Mouse (Mus musculus): ENCODE results near the gene Polr3h. TPM values are rescaled to one million over a fixed set of nuclear protein-coding genes. Genes with fewer than 3 reads are reported as not detected.
A peak's percentile ranks its signal among the peaks of the same experiment; 100 is the strongest.

Gene Polr3h
- polyA plus RNA-seq, 1 experiment = 247 TPM

DNA sequence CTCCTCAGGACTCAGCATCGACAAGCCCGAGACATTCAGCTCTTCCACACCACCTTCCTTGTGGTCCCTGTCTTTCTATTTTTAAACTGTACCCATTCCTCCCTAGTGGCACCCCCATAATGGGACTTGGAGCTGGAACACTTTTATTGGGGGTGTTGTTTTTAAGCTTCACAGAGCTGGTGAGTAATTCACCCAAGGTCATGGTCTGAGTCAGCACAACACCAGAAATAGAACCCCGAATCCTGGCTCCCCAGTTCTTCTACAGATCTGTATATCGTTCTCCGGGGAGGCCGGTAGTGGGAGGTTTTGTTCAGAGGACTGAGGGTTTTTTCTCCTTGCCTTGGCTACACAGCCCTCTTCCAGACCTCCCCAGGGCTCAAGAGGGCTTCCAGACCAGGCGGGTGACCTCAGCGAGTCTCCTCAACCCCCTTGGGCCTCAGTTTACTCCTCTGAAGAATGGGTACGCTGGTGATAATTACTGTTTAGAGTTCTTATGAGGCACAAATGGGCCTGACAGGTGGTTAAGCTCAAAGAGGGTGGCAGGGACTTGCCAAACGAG is 13.2 kb upstream of the Polr3h start:
- no peak for TF ChIP-seq POLR2AphosphoS2 (IDR thresholded peaks at IDR 0.05; ENCODE audit: insufficient read length, low read depth)
- TF ChIP-seq MYOD1 (IDR thresholded peaks at IDR 0.05; ENCODE audit: control insufficient read depth in 1 of 3, insufficient read length in 2 of 3, low read depth in 2 of 3) = peak in 1 of 3 experiments; percentile 59
- no peak for TF ChIP-seq REST (IDR thresholded peaks at IDR 0.05; ENCODE audit: insufficient read depth, insufficient read length)
- H3K4me3 ChIP-seq = no peak overlapping the region
- H3K27me3 ChIP-seq (ENCODE audit: control insufficient read depth, insufficient read depth, insufficient read length) = no peaks in the 10 kb centered on the region
- H3K79me2 ChIP-seq (ENCODE audit: control insufficient read depth, insufficient read depth) = no peaks in the 10 kb centered on the region
- no peaks in the 10 kb centered on the region for H3K36me3 ChIP-seq (ENCODE audit: control insufficient read depth, insufficient read depth)
- H3ac ChIP-seq (ENCODE audit: control insufficient read depth, insufficient read length) = no peak overlapping the region
- H3K4me2 ChIP-seq (ENCODE audit: low read depth) = peak overlapping the region; percentile 82

DNA sequence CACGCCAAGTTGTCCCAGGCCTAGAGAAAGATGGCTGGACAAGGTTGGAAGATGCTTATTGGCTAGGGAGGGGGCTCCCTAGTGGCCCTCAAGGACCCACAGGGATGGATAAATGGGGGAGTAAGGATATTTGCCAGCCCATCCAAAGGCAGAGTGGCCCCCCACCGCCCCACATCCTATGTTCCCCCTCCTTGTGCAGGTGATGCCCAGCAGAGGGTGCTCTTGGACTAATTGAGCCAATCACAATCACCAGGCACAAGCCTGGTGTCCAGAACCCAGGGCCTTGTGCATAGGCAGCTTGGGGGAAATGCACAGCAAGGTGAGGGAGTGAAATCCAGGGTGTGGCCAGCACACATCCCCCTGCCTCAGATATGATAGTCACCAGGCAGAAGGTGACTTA is 12.2 kb upstream of the Polr3h start:
- peak overlapping the region; percentile 33 for H3K4me3 ChIP-seq
- no peaks in the 10 kb centered on the region for H3K36me3 ChIP-seq (ENCODE audit: control insufficient read depth, insufficient read depth)
- no peak overlapping the region for H3ac ChIP-seq (ENCODE audit: control insufficient read depth, insufficient read length)
- peak overlapping the region; percentile 82 for H3K4me2 ChIP-seq (ENCODE audit: low read depth)
- H3K79me2 ChIP-seq (ENCODE audit: control insufficient read depth, insufficient read depth) = no peaks in the 10 kb centered on the region
- H3K27me3 ChIP-seq (ENCODE audit: control insufficient read depth, insufficient read depth, insufficient read length) = no peaks in the 10 kb centered on the region
- TF ChIP-seq E2F4 (IDR thresholded peaks at IDR 0.05; ENCODE audit: insufficient read depth) (no peak), MYOG (IDR thresholded peaks at IDR 0.05; ENCODE audit: control insufficient read depth in 1 of 3, insufficient read depth in 1 of 3, insufficient read length in 2 of 3, low read depth in 2 of 3) (no peak)

DNA sequence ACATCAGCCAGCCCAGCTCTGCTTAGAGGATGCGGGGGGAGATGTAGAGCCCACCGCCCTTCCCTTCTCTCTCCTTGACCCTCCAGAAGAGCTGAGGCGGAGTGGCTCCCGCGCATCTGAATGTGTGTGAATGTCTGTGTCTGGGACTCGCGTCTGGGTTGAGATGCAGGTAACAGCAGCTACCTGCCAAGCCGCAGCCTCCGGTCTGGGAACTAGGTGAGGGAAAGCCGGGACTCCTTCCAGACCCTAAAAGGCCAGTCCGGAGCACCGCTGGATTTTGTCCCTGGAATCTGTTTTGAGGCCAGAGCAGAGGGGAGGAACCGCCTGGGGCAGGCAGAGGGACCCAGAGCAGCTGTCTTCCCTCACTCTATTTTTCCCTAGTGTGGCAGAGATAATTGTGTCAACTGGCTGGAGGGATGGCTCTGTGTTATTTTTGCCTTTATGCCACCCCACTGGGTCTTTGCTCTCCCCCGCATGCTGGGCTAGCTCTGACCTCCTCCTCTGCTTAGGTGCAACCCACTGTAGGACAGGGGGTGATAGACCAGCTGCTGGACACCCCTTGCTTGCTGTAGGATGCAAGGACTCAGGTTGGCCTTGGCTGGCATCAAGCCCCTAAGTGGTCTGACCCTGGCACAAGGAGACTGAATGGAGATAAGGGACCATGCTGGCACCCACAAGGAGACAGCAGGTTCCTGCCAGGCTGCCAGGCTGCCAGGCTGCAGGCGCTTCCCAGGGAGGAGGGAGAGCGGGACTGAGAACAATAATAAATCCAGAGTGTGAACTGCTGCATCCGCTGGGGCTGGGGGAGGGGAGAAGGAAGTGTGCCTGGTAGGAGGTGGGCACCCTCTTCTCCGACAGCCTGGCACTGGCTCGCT is 11.3 kb upstream of the Polr3h start:
- Histone ChIP-seq H3K79me2 (ENCODE audit: control insufficient read depth, insufficient read depth) (no peaks in the 10 kb centered on the region), H3ac (ENCODE audit: control insufficient read depth, insufficient read length) (no peak overlapping the region), H3K36me3 (ENCODE audit: control insufficient read depth, insufficient read depth) (no peaks in the 10 kb centered on the region), H3K4me2 (ENCODE audit: low read depth) (peak overlapping the region; percentile 82), H3K27me3 (ENCODE audit: control insufficient read depth, insufficient read depth, insufficient read length) (no peaks in the 10 kb centered on the region), H3K4me3 (peak overlapping the region; percentile 33)
- TF ChIP-seq USF1 (IDR thresholded peaks at IDR 0.05; ENCODE audit: low read depth) (no peak), TCF3 (IDR thresholded peaks at IDR 0.05; ENCODE audit: insufficient read length, low read depth) (no peak), TCF12 (IDR thresholded peaks at IDR 0.05; ENCODE audit: insufficient read depth, poor library complexity, severe bottlenecking) (no peak), MYOD1 (IDR thresholded peaks at IDR 0.05; ENCODE audit: control insufficient read depth in 1 of 3, insufficient read length in 2 of 3, low read depth in 2 of 3) (peak in 2 of 3 experiments; percentile 67 to 77), REST (IDR thresholded peaks at IDR 0.05; ENCODE audit: insufficient read depth, insufficient read length) (no peak), POLR2AphosphoS2 (IDR thresholded peaks at IDR 0.05; ENCODE audit: insufficient read length, low read depth) (no peak), MAX (IDR thresholded peaks at IDR 0.05; ENCODE audit: low read depth) (no peak), POLR2A (IDR thresholded peaks at IDR 0.05; ENCODE audit: insufficient read length, low read depth) (no peak), CEBPB (IDR thresholded peaks at IDR 0.05; ENCODE audit: insufficient read depth, poor library complexity, severe bottlenecking) (no peak), E2F4 (IDR thresholded peaks at IDR 0.05; ENCODE audit: insufficient read depth) (no peak), MYOG (IDR thresholded peaks at IDR 0.05; ENCODE audit: control insufficient read depth in 1 of 3, insufficient read depth in 1 of 3, insufficient read length in 2 of 3, low read depth in 2 of 3) (peak in 2 of 3 experiments; percentile 78 to 81), SRF (IDR thresholded peaks at IDR 0.05; ENCODE audit: control insufficient read depth, insufficient read length, low read depth) (peak; percentile 42)

DNA sequence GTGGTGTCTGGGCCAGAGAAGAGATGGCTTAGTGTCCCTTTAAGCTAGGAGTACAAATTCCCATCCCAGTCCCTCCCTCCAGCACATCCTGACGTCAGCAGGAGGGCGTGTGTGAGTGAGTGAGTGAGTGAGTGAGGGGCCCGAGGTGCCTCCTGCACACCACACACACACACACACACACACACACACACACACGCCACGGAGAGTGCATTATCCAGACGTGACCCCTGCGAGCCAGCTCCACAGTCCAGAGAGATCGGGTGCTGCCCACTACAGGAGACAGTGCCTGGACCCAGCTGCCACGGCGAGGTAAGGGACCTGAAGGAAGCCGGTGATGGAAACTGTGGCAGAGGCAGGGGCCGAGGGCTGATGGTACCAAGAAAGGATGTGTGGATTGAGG is 10.6 kb upstream of the Polr3h start, which contains the start of gene Csdc2:
Gene Csdc2, plus strand, starts transcription at position 81 of the 400 bp plus-strand sequence.
- Histone ChIP-seq H3K36me3 (ENCODE audit: control insufficient read depth, insufficient read depth) (no peaks in the 10 kb centered on the region), H3K79me2 (ENCODE audit: control insufficient read depth, insufficient read depth) (no peaks in the 10 kb centered on the region)
- TF ChIP-seq CEBPB (IDR thresholded peaks at IDR 0.05; ENCODE audit: insufficient read depth, poor library complexity, severe bottlenecking) = no peak
- no peak for TF ChIP-seq MYOD1 (IDR thresholded peaks at IDR 0.05; ENCODE audit: control insufficient read depth in 1 of 3, insufficient read length in 2 of 3, low read depth in 2 of 3)
- peak in 1 of 3 experiments; percentile 12 for TF ChIP-seq MYOG (IDR thresholded peaks at IDR 0.05; ENCODE audit: control insufficient read depth in 1 of 3, insufficient read depth in 1 of 3, insufficient read length in 2 of 3, low read depth in 2 of 3)
- peak; percentile 57 for TF ChIP-seq POLR2A (IDR thresholded peaks at IDR 0.05; ENCODE audit: insufficient read length, low read depth)

DNA sequence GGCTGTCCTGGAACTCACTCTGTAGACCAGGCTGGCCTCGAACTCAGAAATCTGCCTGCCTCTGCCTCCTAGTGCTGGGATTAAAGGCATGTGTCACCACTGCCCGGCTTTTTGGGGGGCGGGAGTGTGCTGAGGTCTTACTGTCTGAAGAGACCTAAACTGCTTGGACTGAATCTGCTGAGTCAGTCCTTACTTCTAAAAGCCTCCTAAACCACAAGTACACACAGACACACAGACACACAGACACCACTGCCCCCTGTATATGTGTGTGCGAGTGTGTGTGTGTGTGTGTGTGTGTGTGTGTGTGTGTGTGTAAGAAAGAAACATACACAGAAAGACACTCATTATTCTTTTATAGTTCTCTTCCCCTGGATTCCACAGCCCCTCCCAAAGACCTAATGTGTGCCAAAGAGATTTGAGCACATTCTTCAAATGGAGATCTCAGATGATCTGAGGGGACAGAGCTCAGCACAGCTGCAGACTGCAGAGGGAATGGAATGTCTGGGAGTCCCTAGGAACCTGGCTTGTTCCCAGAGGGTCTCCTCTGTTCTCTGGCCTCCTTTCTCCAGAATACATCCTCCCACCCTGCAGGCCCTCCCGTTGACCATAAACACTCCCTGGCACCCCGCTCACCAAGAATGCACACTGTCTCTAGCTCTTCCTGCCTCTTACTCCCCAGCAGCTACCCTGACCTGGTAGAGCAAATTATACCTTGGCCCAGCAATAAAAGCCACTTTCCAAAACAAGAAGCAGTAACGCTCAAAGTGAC is 10.0 kb upstream of the Polr3h start:
- H3K4me3 ChIP-seq = peak overlapping the region; percentile 33
- no peaks in the 10 kb centered on the region for H3K79me2 ChIP-seq (ENCODE audit: control insufficient read depth, insufficient read depth)
- H3K27me3 ChIP-seq (ENCODE audit: control insufficient read depth, insufficient read depth, insufficient read length) = no peaks in the 10 kb centered on the region
- peak in 2 of 3 experiments; percentile 37 to 55 for TF ChIP-seq MYOD1 (IDR thresholded peaks at IDR 0.05; ENCODE audit: control insufficient read depth in 1 of 3, insufficient read length in 2 of 3, low read depth in 2 of 3)
- no peak for TF ChIP-seq REST (IDR thresholded peaks at IDR 0.05; ENCODE audit: insufficient read depth, insufficient read length)
- TF ChIP-seq MYOG (IDR thresholded peaks at IDR 0.05; ENCODE audit: control insufficient read depth in 1 of 3, insufficient read depth in 1 of 3, insufficient read length in 2 of 3, low read depth in 2 of 3) = peak in 2 of 3 experiments; percentile 28 to 48
- TF ChIP-seq SRF (IDR thresholded peaks at IDR 0.05; ENCODE audit: control insufficient read depth, insufficient read length, low read depth) = no peak
- TF ChIP-seq TCF3 (IDR thresholded peaks at IDR 0.05; ENCODE audit: insufficient read length, low read depth) = no peak
- peak overlapping the region; percentile 82 for H3K4me2 ChIP-seq (ENCODE audit: low read depth)
- H3ac ChIP-seq (ENCODE audit: control insufficient read depth, insufficient read length) = no peak overlapping the region
- no peaks in the 10 kb centered on the region for H3K36me3 ChIP-seq (ENCODE audit: control insufficient read depth, insufficient read depth)

More for the DNA sequence above, 10.6 kb upstream of the Polr3h start, which contains the start of gene Csdc2:
- Histone ChIP-seq H3K4me3 (peak within 1 kb of the TSS; percentile 33), H3K4me2 (ENCODE audit: low read depth) (peak within 1 kb of the TSS; percentile 82), H3K27me3 (ENCODE audit: control insufficient read depth, insufficient read depth, insufficient read length) (no peaks in the 10 kb centered on the region), H3ac (ENCODE audit: control insufficient read depth, insufficient read length) (no peak within 1 kb of the TSS)

Data from myocyte (in vitro differentiated cells).